Mouse (Mus musculus) kidney, embryonic 14.5 days (tissue): ENCODE data around the gene Nos1ap. TPM values are rescaled to one million over a fixed set of nuclear protein-coding genes. Genes with fewer than 3 reads are reported as not detected.

Experiments used
- ATAC-seq: fragments of 200-750 bp; cut with Nextera tagmentation; 2 replicates; pipeline ENCODE4 v1.8.0; 2017; ENCODE audit warnings: moderate number of reproducible peaks, mild to moderate bottlenecking, moderate TSS enrichment, moderate library complexity; ENCODE audit not compliant: low FRiP score, low TSS enrichment
- H3K27ac ChIP-seq: fragments of 300-500 bp; sonication (generic); 2 replicates; pipeline ENCODE4 v1.5.1; 2014; ENCODE audit warnings: low read depth, mild to moderate bottlenecking, low read length, moderate library complexity, mixed read lengths
- H3K27me3 ChIP-seq: fragments of 300-500 bp; sonication (generic); 2 replicates; pipeline ENCODE4 v1.6.1; 2014; ENCODE audit warnings: mild to moderate bottlenecking, low read length; ENCODE audit not compliant: control insufficient read depth, insufficient read depth
- H3K36me3 ChIP-seq: fragments of 300-500 bp; sonication (generic); 2 replicates; pipeline ENCODE4 v1.6.1; 2014; ENCODE audit warnings: low read length, mixed read lengths; ENCODE audit not compliant: control insufficient read depth, insufficient read depth
- H3K4me1 ChIP-seq: fragments of 300-500 bp; sonication (generic); 2 replicates; pipeline ENCODE4 v1.6.1; 2014; ENCODE audit warnings: low read length, mixed read lengths; ENCODE audit not compliant: control insufficient read depth, insufficient read depth
- H3K4me2 ChIP-seq: fragments of 300-500 bp; sonication (generic); replicated peaks from 2 replicates; pipeline ENCODE4 v1.6.1; 2014; ENCODE audit warnings: low read depth, mild to moderate bottlenecking, low read length
- H3K4me3 ChIP-seq: fragments of 300-500 bp; sonication (generic); 2 replicates; pipeline ENCODE4 v1.5.1; 2014; ENCODE audit warnings: mild to moderate bottlenecking, low read length
- H3K9ac ChIP-seq: fragments of 300-500 bp; sonication (generic); 2 replicates; pipeline ENCODE4 v1.6.1; 2014; ENCODE audit warnings: low read depth, mild to moderate bottlenecking, low read length, moderate library complexity
- H3K9me3 ChIP-seq: fragments of 300-500 bp; sonication (generic); 2 replicates; pipeline ENCODE4 v1.6.1; 2016; ENCODE audit warnings: low read length; ENCODE audit not compliant: control insufficient read depth
- WGBS: fragments of 180-500 bp; shearing (Covaris S2); extraction: QIAGEN DNeasy Blood & Tissue Kit; methylation state at CpG from one replicate; pipeline ENCODE4 v1.1.7; 2014; 5-methylcytosine and 5-hydroxymethylcytosine counted together
- polyA plus RNA-seq: library from polyadenylated mRNA; unstranded; fragments of >200 nt; fragmentation: Nextera tagmentation; extraction: Ambion mirVana; gene quantifications from 2 replicates; pipeline ENCODE4 v1.2.1, GENCODE M21; 2014

Gene Nos1ap
- polyA plus RNA-seq, 1 experiment from 2014 or later, result 16.6 TPM

GRCm38 (mm10) chr1:170478791-170479457 is 110.7 kb downstream of the Nos1ap start:
- Histone ChIP-seq H3K9me3 (no peaks in the 10 kb centered on the region), H3K27me3 (no peaks in the 10 kb centered on the region), H3K4me1 (peaks cover 30% of the 10 kb centered on the region), H3K27ac (peak overlapping the region; percentile 76), H3K9ac (no peak overlapping the region), H3K4me2 (no peak overlapping the region), H3K36me3 (no peaks in the 10 kb centered on the region), H3K4me3 (no peak overlapping the region)
- no peak for ATAC-seq
- WGBS, result 48% methylated on average over 4 of the region's 4 CpGs

- Histone ChIP-seq H3K4me1 (peaks cover 30% of the 10 kb centered on the region), H3K27ac (peak overlapping the region; percentile 76), H3K27me3 (no peaks in the 10 kb centered on the region), H3K4me2 (no peak overlapping the region), H3K9ac (no peak overlapping the region), H3K9me3 (no peaks in the 10 kb centered on the region), H3K4me3 (no peak overlapping the region), H3K36me3 (no peaks in the 10 kb centered on the region)
- peak; percentile 33; the same call in 1 of the 2 replicates for ATAC-seq
- 38% methylated on average over 10 of the region's 10 CpGs for WGBS
Observed at GRCm38 (mm10) chr1:170477636-170478600, 111.7 kb downstream of the Nos1ap start.

- Histone ChIP-seq H3K27me3 (no peaks in the 10 kb centered on the region), H3K36me3 (no peaks in the 10 kb centered on the region), H3K4me2 (no peak overlapping the region), H3K4me3 (no peak overlapping the region), H3K9me3 (no peaks in the 10 kb centered on the region), H3K9ac (no peak overlapping the region), H3K27ac (no peak overlapping the region), H3K4me1 (peaks cover 19% of the 10 kb centered on the region)
- ATAC-seq, result no peak
- WGBS, result 79% methylated on average over 6 of the region's 6 CpGs
Observed at GRCm38 (mm10) chr1:170473460-170473859, 116.2 kb downstream of the Nos1ap start.

GRCm38 (mm10) chr1:170472861-170473260 is 116.8 kb downstream of the Nos1ap start:
- H3K27me3 ChIP-seq, result no peaks in the 10 kb centered on the region
- ATAC-seq, result no peak
- no peak overlapping the region for H3K4me2 ChIP-seq
- no peak overlapping the region for H3K27ac ChIP-seq
- H3K9me3 ChIP-seq, result no peaks in the 10 kb centered on the region
- no peaks in the 10 kb centered on the region for H3K36me3 ChIP-seq
- H3K4me1 ChIP-seq, result peaks cover 13% of the 10 kb centered on the region
- no peak overlapping the region for H3K9ac ChIP-seq
- no peak overlapping the region for H3K4me3 ChIP-seq

GRCm38 (mm10) chr1:170466099-170467009 is 123.3 kb downstream of the Nos1ap start:
- ATAC-seq, result peak; percentile 24; the same call in 1 of the 2 replicates
- H3K9ac ChIP-seq, result no peak overlapping the region
- H3K4me1 ChIP-seq, result no peaks in the 10 kb centered on the region
- H3K27me3 ChIP-seq, result no peaks in the 10 kb centered on the region
- H3K4me3 ChIP-seq, result no peak overlapping the region
- H3K9me3 ChIP-seq, result no peaks in the 10 kb centered on the region
- H3K36me3 ChIP-seq, result no peaks in the 10 kb centered on the region
- 74% methylated on average over 6 of the region's 6 CpGs for WGBS
- H3K4me2 ChIP-seq, result no peak overlapping the region
- no peak overlapping the region for H3K27ac ChIP-seq

GRCm38 (mm10) chr1:170462140-170462539 is 127.5 kb downstream of the Nos1ap start:
- H3K27me3 ChIP-seq, result no peaks in the 10 kb centered on the region
- no peaks in the 10 kb centered on the region for H3K9me3 ChIP-seq
- 37% methylated on average over 1 of the region's 1 CpGs for WGBS
- no peak overlapping the region for H3K9ac ChIP-seq
- no peaks in the 10 kb centered on the region; the same call in 1 of the 2 replicates for H3K4me1 ChIP-seq
- ATAC-seq, result no peak
- H3K4me3 ChIP-seq, result no peak overlapping the region
- H3K36me3 ChIP-seq, result no peaks in the 10 kb centered on the region
- no peak overlapping the region for H3K4me2 ChIP-seq
- H3K27ac ChIP-seq, result no peak overlapping the region

GRCm38 (mm10) chr1:170459896-170460602 is 129.6 kb downstream of the Nos1ap start:
- Histone ChIP-seq H3K4me2 (no peak overlapping the region), H3K27ac (no peak overlapping the region), H3K9me3 (no peaks in the 10 kb centered on the region), H3K36me3 (no peaks in the 10 kb centered on the region), H3K9ac (no peak overlapping the region), H3K27me3 (no peaks in the 10 kb centered on the region), H3K4me3 (no peak overlapping the region), H3K4me1 (no peaks in the 10 kb centered on the region; the same call in 1 of the 2 replicates)
- ATAC-seq, result no peak
- WGBS, result 82% methylated on average over 5 of the region's 5 CpGs

- H3K4me1 ChIP-seq, result no peaks in the 10 kb centered on the region; the same call in 1 of the 2 replicates
Observed at GRCm38 (mm10) chr1:170457673-170458072, 132.0 kb downstream of the Nos1ap start.

More at GRCm38 (mm10) chr1:170457673-170458072, 132.0 kb downstream of the Nos1ap start:
- no peaks in the 10 kb centered on the region for H3K9me3 ChIP-seq
- H3K36me3 ChIP-seq, result no peaks in the 10 kb centered on the region
- H3K27ac ChIP-seq, result no peak overlapping the region
- H3K27me3 ChIP-seq, result no peaks in the 10 kb centered on the region
- WGBS, result 44% methylated on average over 4 of the region's 4 CpGs
- H3K4me3 ChIP-seq, result no peak overlapping the region
- ATAC-seq, result no peak
- no peak overlapping the region for H3K4me2 ChIP-seq
- no peak overlapping the region for H3K9ac ChIP-seq
